Mouse (Mus musculus): Measurements from ENCODE around the gene Hmga2.

GRCm38 (mm10) chr10:120399846-120400510 lies 76.3 kb downstream of the Hmga2 start:
- no peak for TF ChIP-seq CTCF (IDR thresholded peaks at IDR 0.05; ENCODE audit: low read depth, low read length)
- TF ChIP-seq POLR2A (IDR thresholded peaks at IDR 0.05; ENCODE audit: borderline replicate concordance, low read depth, low read length): no peak
